Mouse (Mus musculus) neural tube, embryonic 15.5 days (tissue): ENCODE data around the gene Ubr4. TPM values are rescaled to one million over a fixed set of nuclear protein-coding genes. Genes with fewer than 3 reads are reported as not detected.

Source experiments
- ATAC-seq: fragments of 200-750 bp; cut with Nextera tagmentation; 2 replicates; pipeline ENCODE4 v1.8.0; 2017; ENCODE audit warnings: mild to moderate bottlenecking, moderate TSS enrichment, moderate library complexity; ENCODE audit not compliant: low FRiP score
- H3K27ac ChIP-seq: fragments of 300-500 bp; sonication (generic); replicated peaks from 2 replicates; pipeline ENCODE4 v1.5.1; 2015; ENCODE audit warnings: mild to moderate bottlenecking, inconsistent platforms
- H3K27me3 ChIP-seq: fragments of 300-500 bp; sonication (generic); replicated peaks from 2 replicates; pipeline ENCODE4 v1.6.1; 2015; ENCODE audit warnings: inconsistent platforms
- H3K36me3 ChIP-seq: fragments of 300-500 bp; sonication (generic); 2 replicates; pipeline ENCODE4 v1.6.1; 2015; ENCODE audit warnings: inconsistent platforms
- H3K4me1 ChIP-seq: fragments of 300-500 bp; sonication (generic); 2 replicates; pipeline ENCODE4 v1.6.1; 2015; ENCODE audit warnings: inconsistent platforms
- H3K4me2 ChIP-seq: fragments of 300-500 bp; sonication (generic); 2 replicates; pipeline ENCODE4 v1.6.1; 2015; ENCODE audit warnings: inconsistent platforms, mild to moderate bottlenecking, moderate library complexity
- H3K4me3 ChIP-seq: fragments of 300-500 bp; sonication (generic); replicated peaks from 2 replicates; pipeline ENCODE4 v1.5.1; 2015; ENCODE audit warnings: mild to moderate bottlenecking, inconsistent platforms
- H3K9ac ChIP-seq: fragments of 300-500 bp; sonication (generic); replicated peaks from 2 replicates; pipeline ENCODE4 v1.6.1; 2015; ENCODE audit warnings: mild to moderate bottlenecking, inconsistent platforms
- H3K9me3 ChIP-seq: fragments of 300-500 bp; sonication (generic); replicated peaks from 2 replicates; pipeline ENCODE4 v1.6.1; 2016; ENCODE audit warnings: inconsistent platforms
- WGBS: fragments of 180-500 bp; shearing (Covaris S2); methylation state at CpG from one replicate; pipeline ENCODE4 v1.1.7; 2015; ENCODE audit warnings: mixed read lengths; 5-methylcytosine and 5-hydroxymethylcytosine counted together
- polyA plus RNA-seq: library from polyadenylated mRNA; unstranded; fragments of >200 nt; fragmentation: Nextera tagmentation; extraction: Ambion mirVana; gene quantifications from 2 replicates; pipeline ENCODE4 v1.2.1, GENCODE M21; 2015

Ubr4 gene
- polyA plus RNA-seq, 1 experiment from 2014 or later: 82.5 TPM

DNA sequence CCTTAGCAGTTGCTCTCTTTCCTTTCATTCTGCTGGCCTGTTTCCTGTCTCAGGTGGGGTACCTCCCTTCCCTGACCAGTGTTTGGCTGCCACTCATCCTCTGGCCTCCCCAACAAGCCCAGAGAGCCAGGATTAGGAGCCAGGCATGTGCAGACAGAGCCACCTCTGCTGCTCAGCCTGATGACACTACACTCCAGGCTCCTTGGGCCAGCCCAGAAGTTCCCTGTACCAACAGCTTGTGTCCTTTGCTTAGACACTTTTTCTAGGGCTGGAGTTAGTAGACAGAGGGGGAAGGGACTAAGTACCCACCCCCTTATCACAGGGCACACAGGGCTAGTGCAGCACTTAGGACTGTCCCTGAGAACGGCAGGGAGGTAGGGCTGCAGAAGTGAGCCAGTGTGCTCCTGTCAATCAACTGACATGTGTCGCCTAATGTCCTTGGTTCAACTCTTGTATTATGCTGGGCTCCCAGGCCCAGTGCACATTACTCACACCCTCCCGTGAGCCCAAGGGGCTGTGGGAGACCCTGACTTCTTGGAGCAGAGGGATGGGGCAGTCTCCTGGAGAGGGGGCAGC is 139.9 kb downstream of the Ubr4 start:
- Histone ChIP-seq H3K4me1 (peaks cover 6% of the 10 kb centered on the region; the same call in 1 of the 2 replicates), H3K4me2 (no peak overlapping the region), H3K4me3 (no peak overlapping the region), H3K9me3 (no peaks in the 10 kb centered on the region), H3K9ac (no peak overlapping the region), H3K27ac (no peak overlapping the region), H3K27me3 (no peaks in the 10 kb centered on the region), H3K36me3 (peaks cover 41% of the 10 kb centered on the region)
- ATAC-seq: no peak
- WGBS: 56% methylated on average over 3 of the region's 3 CpGs

DNA sequence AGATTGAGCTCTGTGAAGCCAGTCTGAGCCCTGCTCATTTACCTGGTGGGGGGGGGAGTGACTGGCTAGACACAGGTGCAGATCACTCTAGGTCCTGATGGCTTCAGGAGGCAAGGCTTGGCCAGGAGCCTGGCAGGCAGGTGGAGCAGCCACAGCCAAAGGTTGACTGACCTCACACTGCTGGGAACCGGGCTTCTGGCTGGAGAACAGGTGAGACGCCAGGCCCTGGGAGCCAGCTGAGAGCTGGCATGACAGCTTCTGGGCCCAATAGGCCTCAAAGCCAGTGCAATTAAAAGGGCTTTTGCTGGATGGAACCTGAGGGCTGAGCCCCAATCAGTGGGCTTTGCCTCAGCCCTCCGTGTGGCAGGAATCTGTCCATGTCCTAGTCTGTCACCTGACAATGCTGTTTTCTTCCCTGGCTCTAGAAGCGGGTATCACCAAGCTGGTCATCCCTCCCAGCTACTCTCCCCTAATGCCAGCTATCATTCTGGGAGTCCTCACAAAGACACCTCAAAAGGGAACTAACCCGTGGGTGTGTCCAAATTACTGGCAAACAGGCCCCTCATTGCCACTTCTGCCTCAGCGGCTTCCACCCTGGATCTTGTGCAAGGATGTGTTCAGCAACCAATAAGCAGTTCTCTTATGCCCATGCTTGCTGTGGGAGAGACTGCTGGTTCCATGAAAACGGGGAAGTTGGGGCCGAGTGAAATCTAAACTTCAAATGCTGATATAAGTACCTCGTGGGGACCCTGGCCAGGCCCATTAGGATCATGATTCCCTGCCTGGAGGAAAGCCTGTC is 141.0 kb downstream of the Ubr4 start:
- H3K36me3 ChIP-seq: peaks cover 30% of the 10 kb centered on the region
- WGBS: 74% methylated on average over 9 of the region's 9 CpGs

GRCm38 (mm10) chr4:139500814-139501213 is 148.4 kb downstream of the Ubr4 start:
- Histone ChIP-seq H3K9ac (no peak overlapping the region), H3K4me2 (no peak overlapping the region), H3K4me1 (0 out of 2 replicates have a peak, but pooled peaks cover 5% of the 10 kb centered on the region), H3K36me3 (no peaks in the 10 kb centered on the region), H3K4me3 (no peak overlapping the region), H3K27me3 (no peaks in the 10 kb centered on the region), H3K9me3 (no peaks in the 10 kb centered on the region), H3K27ac (no peak overlapping the region)
- WGBS: 46% methylated on average over 14 of the region's 14 CpGs
- ATAC-seq: peak; percentile 24; the same call in 1 of the 2 replicates

More for the DNA sequence above, 141.0 kb downstream of the Ubr4 start:
- Histone ChIP-seq H3K4me1 (peaks cover 6% of the 10 kb centered on the region; the same call in 1 of the 2 replicates), H3K4me3 (no peak overlapping the region), H3K4me2 (no peak overlapping the region), H3K27ac (no peak overlapping the region), H3K27me3 (no peaks in the 10 kb centered on the region), H3K9me3 (no peaks in the 10 kb centered on the region), H3K9ac (no peak overlapping the region)
- ATAC-seq: no peak

GRCm38 (mm10) chr4:139501702-139502101 is 149.3 kb downstream of the Ubr4 start:
- H3K9me3 ChIP-seq: no peaks in the 10 kb centered on the region
- no peak for ATAC-seq
- no peak overlapping the region for H3K9ac ChIP-seq
- H3K36me3 ChIP-seq: no peaks in the 10 kb centered on the region
- H3K4me2 ChIP-seq: no peak overlapping the region
- no peak overlapping the region for H3K4me3 ChIP-seq
- H3K27me3 ChIP-seq: no peaks in the 10 kb centered on the region
- 0 out of 2 replicates have a peak, but pooled peaks cover 5% of the 10 kb centered on the region for H3K4me1 ChIP-seq
- 84% methylated on average over 6 of the region's 6 CpGs for WGBS
- H3K27ac ChIP-seq: no peak overlapping the region

DNA sequence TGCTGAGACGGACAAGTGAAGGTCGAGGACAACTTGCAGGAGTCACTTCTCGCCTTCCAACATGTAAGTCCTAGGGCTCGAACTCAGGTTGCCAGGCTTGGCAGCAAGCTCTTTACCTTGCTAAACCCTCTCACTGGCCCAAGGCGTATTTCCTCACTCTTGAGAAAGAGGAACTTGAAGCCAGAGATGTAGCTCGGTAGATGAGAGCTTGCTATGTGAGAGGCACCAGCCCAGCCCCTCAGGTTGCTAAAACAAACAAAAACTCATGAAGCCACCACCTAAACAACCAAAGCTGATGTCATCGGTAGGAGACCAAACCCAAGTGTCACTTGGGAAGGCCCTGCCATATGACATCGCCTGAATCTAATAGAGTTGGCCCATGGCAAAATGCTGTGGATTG is 151.5 kb downstream of the Ubr4 start:
- Histone ChIP-seq H3K9me3 (no peaks in the 10 kb centered on the region), H3K36me3 (no peaks in the 10 kb centered on the region), H3K27me3 (no peaks in the 10 kb centered on the region), H3K9ac (no peak overlapping the region), H3K27ac (no peak overlapping the region), H3K4me2 (no peak overlapping the region), H3K4me3 (no peak overlapping the region), H3K4me1 (0 out of 2 replicates have a peak, but pooled peaks cover 5% of the 10 kb centered on the region)
- WGBS: 89% methylated on average over 8 of the region's 8 CpGs
- ATAC-seq: no peak

GRCm38 (mm10) chr4:139505716-139506115 is 153.3 kb downstream of the Ubr4 start:
- Histone ChIP-seq H3K36me3 (no peaks in the 10 kb centered on the region), H3K9me3 (no peaks in the 10 kb centered on the region), H3K9ac (no peak overlapping the region), H3K27ac (no peak overlapping the region), H3K27me3 (no peaks in the 10 kb centered on the region), H3K4me2 (no peak overlapping the region), H3K4me3 (no peak overlapping the region), H3K4me1 (0 out of 2 replicates have a peak, but pooled peaks cover 3% of the 10 kb centered on the region)
- 84% methylated on average over 4 of the region's 4 CpGs for WGBS
- no peak for ATAC-seq

GRCm38 (mm10) chr4:139506727-139507126 is 154.3 kb downstream of the Ubr4 start:
- no peaks in the 10 kb centered on the region for H3K36me3 ChIP-seq
- 91% methylated on average over 11 of the region's 11 CpGs for WGBS
- no peaks in the 10 kb centered on the region for H3K9me3 ChIP-seq
- no peak overlapping the region for H3K27ac ChIP-seq
- H3K4me3 ChIP-seq: no peak overlapping the region
- no peaks in the 10 kb centered on the region for H3K27me3 ChIP-seq
- no peak overlapping the region for H3K4me2 ChIP-seq
- no peak for ATAC-seq
- no peak overlapping the region for H3K9ac ChIP-seq
- no peaks in the 10 kb centered on the region for H3K4me1 ChIP-seq

DNA sequence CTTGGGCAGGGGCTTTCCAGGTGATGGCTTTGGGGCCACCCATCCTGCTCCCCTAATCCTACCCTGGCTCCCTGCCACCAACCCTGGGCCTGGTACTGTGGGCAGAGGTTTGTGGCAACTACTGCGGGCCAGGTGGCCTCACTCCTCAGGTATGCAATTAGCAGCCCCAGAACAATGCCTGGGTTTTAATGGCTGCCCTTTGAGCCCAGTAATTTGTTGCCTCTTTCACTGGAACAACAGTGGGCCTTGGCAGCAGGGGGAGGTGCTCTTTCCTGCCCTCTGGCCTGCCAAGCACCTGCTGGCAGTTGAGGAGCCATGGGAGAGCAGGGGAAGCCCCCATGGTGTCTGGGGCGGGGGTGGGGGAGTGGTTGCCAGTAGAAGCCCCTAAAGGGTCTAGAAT is 156.7 kb downstream of the Ubr4 start:
- Histone ChIP-seq H3K27me3 (no peaks in the 10 kb centered on the region), H3K36me3 (no peaks in the 10 kb centered on the region), H3K4me1 (no peaks in the 10 kb centered on the region), H3K4me3 (no peak overlapping the region), H3K9me3 (no peaks in the 10 kb centered on the region), H3K27ac (no peak overlapping the region), H3K9ac (no peak overlapping the region), H3K4me2 (no peak overlapping the region)
- ATAC-seq: no peak
- 44% methylated on average over 2 of the region's 2 CpGs for WGBS

DNA sequence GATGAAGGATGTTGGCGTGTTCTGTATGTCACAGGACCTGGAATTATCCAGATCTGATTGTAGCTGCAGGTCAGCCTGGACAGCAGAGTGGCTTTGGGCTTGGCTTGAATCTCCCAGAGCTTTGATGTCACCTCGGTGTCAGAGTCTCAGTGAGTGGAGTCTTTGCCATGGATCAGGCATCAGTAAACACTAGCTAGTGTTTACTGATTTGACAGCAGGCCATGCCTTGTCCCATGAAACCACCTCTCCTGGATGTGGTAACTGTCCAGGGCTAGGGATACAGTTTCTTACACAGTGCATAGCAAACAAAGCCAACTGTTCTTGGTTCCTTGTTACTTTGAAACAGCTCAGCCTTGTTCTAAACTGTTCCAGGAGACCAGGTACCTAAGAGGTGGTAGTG is 159.1 kb downstream of the Ubr4 start:
- Histone ChIP-seq H3K9ac (no peak overlapping the region), H3K4me2 (no peak overlapping the region), H3K4me1 (no peaks in the 10 kb centered on the region), H3K4me3 (no peak overlapping the region), H3K27ac (no peak overlapping the region), H3K9me3 (no peaks in the 10 kb centered on the region), H3K36me3 (no peaks in the 10 kb centered on the region), H3K27me3 (no peaks in the 10 kb centered on the region)
- no peak for ATAC-seq
- 79% methylated on average over 2 of the region's 2 CpGs for WGBS

GRCm38 (mm10) chr4:139512985-139513384 is 160.6 kb downstream of the Ubr4 start:
- Histone ChIP-seq H3K36me3 (no peaks in the 10 kb centered on the region), H3K4me2 (no peak overlapping the region), H3K4me3 (no peak overlapping the region), H3K9ac (no peak overlapping the region), H3K27me3 (no peaks in the 10 kb centered on the region), H3K4me1 (no peaks in the 10 kb centered on the region), H3K27ac (no peak overlapping the region), H3K9me3 (no peaks in the 10 kb centered on the region)
- WGBS: 82% methylated on average over 2 of the region's 2 CpGs
- no peak for ATAC-seq

GRCm38 (mm10) chr4:139519221-139519620 is 166.8 kb downstream of the Ubr4 start:
- Histone ChIP-seq H3K9ac (no peak overlapping the region), H3K36me3 (no peaks in the 10 kb centered on the region), H3K4me1 (no peaks in the 10 kb centered on the region), H3K4me3 (no peak overlapping the region), H3K9me3 (no peaks in the 10 kb centered on the region), H3K4me2 (no peak overlapping the region), H3K27me3 (no peaks in the 10 kb centered on the region), H3K27ac (no peak overlapping the region)
- no peak for ATAC-seq
- 77% methylated on average over 6 of the region's 6 CpGs for WGBS

DNA sequence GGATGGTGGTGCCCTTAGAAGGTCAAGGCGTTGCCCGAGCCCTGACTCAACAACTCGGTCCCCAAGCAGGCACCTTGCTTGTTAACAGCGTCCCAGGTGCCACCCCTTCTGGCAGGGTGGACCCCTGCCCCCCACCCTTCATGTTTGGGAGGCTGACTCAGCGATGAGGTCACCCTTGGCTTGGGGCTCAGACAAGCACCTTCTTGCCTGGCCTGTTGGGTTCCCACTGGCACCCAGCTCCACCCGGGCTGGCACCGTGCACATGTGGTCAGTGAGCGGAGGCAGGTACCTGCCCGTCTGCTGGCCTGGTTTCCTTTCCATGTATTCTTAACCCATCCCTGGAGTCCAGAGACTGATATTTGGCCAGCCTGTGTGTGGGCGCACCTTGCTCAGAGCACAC is 169.5 kb downstream of the Ubr4 start:
- Histone ChIP-seq H3K9ac (no peak overlapping the region), H3K27ac (no peak overlapping the region), H3K4me2 (no peak overlapping the region), H3K4me1 (0 out of 2 replicates have a peak, but pooled peaks cover 3% of the 10 kb centered on the region), H3K9me3 (no peaks in the 10 kb centered on the region), H3K4me3 (no peak overlapping the region), H3K27me3 (no peaks in the 10 kb centered on the region), H3K36me3 (no peaks in the 10 kb centered on the region)
- no peak for ATAC-seq
- WGBS: 95% methylated on average over 10 of the region's 10 CpGs
